Mouse (Mus musculus) liver, postnatal 0 days (tissue): ENCODE results near the gene Trim23.

Source experiments
- CTCF ChIP-seq: sonication (generic); IDR thresholded peaks from 2 replicates; pipeline ENCODE4 v1.5.1; 2016; ENCODE audit warnings: antibody characterized with exemption, low read depth
- EP300 ChIP-seq: IDR thresholded peaks from 2 replicates; pipeline ENCODE4 v1.6.1; 2016; ENCODE audit warnings: antibody characterized with exemption, low read depth, mild to moderate bottlenecking

- TF ChIP-seq CTCF (no peak), EP300 (no peak)
Measured at GRCm38 (mm10) chr13:104227478-104227877, 48.9 kb downstream of the Trim23 start.
